Mouse (Mus musculus) T-helper 17 cell (primary cell): Measurements from ENCODE around the gene Slc22a4.

ENCODE experiments used
- in situ Hi-C, 2 experiments: fragments of 300-600 bp; cut with MboI, MseI; formaldehyde crosslinking; loops; 1 replicate in 1 of 2; 2 replicates in 1 of 2; pipeline ENCODE4 v1.15.1; 2025; ENCODE audit warnings: high pct_unique_total_duplicates in 2 of 2

Gene Slc22a4

GRCm38 (mm10) chr11:54028044-54028951 is at the start of gene Slc22a4:
Slc22a4 (minus strand) TSS chr11:54028090.
- in situ Hi-C loops = no loop called here

GRCm38 (mm10) chr11:54076101-54076500 is 48.2 kb upstream of the Slc22a4 start:
- in situ Hi-C loops = no loop called here

DNA sequence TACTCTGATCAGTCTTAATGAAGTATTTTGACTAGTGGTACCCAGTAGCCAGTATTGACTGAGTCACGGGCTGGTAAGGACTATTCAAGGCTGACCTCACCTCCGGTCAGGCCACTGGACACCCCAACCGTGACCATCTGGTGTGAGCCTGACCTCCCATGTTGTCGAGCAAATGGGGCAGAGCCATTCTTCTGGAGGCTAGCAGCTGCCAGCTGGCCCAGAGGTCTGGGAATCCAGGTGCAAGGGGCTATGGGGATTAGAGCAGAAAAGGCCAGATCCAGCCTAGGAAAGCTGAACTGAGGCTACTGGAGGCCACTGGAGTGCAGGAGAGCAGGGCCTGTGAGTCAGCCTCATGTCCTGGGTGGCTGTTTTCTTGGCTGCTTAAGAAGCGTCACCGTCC is 47.5 kb upstream of the Slc22a4 start:
- in situ Hi-C loops = no loop called here

DNA sequence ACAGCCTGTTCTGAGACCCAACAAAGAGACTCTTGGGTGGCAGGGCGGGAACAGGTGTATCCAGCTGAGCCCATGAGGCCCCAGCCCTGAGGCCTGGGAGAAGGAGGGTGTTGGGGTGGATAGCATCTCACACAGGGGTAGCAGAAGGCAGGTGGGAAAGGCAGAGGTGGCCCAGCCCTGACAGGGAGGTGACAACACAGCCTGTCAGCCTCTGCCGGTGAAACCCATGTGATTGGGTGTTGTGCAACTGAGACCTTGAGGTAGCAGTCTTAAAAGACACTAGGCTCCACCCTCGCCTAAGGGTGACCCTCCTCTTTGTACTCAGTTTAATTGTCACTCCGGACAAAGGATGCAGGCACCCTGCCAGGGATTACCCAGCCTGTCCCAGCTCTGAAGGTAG is 45.4 kb upstream of the Slc22a4 start:
- in situ Hi-C loops = no loop called here

GRCm38 (mm10) chr11:54071726-54072445 is 44.0 kb upstream of the Slc22a4 start:
- in situ Hi-C loops = no loop called here

GRCm38 (mm10) chr11:54068520-54069371 is 40.9 kb upstream of the Slc22a4 start, which contains the start of gene Pdlim4:
Pdlim4 (minus strand) TSS chr11:54069014.
- in situ Hi-C loops = no loop called here

- in situ Hi-C loops = no loop called here
These were observed 40.2 kb upstream of the Slc22a4 start for GRCm38 (mm10) chr11:54067996-54068519.

GRCm38 (mm10) chr11:54067318-54067995 is 39.6 kb upstream of the Slc22a4 start:
- in situ Hi-C loops = no loop called here

DNA sequence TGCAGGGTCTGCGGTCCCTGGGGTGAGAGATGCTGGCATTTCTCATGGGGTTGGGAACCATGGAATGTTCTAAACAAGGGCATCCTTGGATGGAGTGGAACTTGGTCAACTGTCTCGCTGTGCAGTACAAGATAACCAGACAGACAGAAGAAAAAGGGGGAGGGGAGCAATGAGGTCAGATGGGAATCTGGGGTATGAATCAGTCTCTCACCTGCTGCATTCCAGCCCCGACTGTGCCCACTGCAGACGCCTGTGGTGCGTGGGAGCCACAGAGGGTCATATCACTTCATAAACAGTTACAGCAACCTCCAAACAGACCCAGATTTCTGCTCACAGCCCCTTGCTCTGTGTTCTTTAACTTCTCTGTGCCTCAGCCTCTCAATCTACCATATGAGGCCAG is 38.5 kb upstream of the Slc22a4 start:
- in situ Hi-C loops = no loop called here

GRCm38 (mm10) chr11:54065915-54066178 is 38.0 kb upstream of the Slc22a4 start:
- in situ Hi-C loops = no loop called here

DNA sequence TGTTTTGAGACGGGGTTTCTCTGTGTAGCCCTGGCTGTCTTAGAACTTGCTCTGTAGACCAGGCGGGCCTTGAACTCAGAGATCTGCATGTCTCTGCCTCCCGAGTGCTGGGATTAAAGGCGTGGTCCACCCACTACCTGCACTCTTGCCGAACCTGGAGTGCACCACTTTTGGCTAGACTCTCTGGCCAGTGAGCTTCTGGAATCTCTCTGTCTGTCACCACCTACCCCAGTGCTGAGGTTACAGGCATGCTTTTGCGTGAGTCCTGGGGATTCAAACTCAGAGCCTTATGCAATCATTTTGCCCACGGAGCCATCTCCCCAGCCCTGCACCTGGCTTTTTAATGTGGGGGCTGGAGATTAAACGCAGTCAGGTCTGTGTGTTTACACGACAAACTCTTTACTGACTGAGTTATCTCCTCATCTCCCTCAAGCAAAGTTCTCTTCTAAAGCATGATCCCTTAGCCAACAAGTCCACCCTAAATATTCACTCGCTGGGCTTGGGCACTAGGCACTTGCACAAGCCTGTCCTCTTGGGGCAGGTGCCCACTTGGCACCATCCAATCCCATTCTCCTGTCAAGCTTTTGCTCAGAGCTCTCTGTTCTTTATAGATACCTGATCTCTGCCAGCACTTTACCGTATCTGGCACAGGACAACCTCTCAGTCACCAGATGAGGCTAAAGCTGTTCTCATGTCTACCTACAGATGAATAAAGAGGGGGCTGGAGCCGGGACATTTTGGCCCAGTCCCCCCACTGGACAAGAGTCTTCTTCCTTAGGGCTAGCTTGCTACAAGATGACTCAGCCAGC is 37.4 kb upstream of the Slc22a4 start:
- in situ Hi-C loops = no loop called here

DNA sequence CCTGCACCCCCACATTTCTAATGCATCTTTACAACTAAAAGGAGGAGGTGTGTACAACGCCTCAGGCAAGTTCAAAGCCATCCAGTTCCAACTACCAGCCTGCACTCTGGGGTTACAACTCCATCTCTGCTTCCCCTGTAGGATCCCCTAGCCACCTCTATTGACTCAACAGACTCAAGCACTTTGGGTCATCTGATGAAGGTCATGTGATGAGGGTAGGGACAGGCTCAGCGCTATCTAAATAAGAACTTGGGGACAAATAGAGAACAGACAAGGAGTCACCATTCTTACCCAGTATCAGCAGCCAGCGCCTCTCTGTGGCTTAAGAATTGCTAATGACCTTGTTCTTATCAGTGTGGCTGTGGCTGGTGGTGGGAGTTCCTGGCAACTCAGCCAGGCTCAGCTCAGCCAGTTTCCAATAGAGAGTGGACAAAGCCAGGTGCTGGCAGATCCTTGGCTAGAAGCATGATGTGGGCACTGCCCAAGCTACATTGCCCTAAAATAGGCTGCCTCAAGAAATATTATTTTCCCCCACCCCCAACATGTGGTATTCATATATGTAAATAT is 36.6 kb upstream of the Slc22a4 start:
- in situ Hi-C loops = no loop called here

- in situ Hi-C loops = no loop called here
These were observed 35.5 kb upstream of the Slc22a4 start for GRCm38 (mm10) chr11:54063472-54063775.

DNA sequence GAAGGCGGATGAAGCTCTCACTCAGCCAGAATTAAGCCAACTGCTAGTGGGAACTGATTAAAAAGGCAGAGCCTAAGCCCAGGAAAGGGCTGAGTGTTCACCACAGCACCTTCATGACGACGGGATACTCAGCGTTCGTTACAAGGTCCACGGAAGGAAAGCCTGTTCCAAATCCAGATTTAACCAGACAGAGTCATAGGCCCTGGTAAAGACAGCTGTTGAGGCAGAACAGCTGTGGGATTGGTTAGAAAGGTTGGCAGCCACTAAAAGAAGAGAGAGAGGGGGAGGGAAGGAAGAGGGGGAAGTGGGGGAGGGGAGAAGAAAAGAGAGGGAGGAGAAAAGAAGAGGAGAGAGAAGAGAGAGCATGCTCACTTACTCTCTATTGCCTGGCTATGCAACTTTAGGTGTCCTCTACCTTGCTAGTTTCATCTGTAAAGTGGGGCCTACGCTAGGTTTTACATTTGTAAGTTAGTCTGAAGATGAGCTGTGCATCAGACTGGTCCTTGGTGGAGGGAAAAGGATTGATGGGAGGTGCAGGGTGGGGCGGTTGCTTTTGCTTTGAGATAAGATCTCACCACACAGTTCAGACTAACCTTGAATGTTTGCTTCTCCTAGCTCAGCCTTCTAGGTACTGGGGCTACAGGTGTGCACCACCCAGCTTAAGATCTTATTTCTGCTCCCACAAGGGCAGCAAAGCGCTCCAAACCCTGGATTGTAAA is 35.0 kb upstream of the Slc22a4 start:
- in situ Hi-C loops = no loop called here

DNA sequence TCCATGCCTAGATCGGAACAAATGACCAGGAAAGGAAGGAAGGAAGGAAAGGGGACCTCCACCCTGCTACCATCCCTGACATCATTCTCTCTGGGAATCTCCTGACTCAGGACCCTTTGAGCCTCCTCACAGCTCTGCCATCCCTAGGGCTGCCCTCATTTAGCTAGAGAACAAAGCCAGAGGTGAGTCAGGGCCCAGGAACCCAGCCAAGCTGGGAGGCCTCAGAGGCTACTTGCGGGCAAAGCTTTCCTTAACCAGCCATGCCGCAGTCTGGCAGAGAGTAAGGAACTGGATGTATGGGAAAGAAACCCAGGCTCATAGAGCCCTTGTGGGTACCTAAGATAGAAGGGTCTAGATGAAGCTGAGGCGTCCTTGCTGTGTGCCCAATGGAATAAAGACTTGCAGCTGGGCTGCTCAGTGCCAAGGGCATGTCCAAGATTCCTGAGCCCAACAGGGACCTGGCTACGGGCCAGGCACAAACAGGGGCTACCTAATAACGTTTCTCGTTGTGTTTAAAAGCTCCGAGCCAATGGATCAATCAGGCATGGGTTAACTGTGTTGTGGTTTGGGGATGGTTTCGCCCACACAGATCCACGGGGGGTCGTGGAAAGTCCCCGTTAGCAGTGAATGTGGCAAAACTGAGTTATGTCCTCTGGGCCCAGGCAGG is 34.3 kb upstream of the Slc22a4 start:
- in situ Hi-C loops = no loop called here

DNA sequence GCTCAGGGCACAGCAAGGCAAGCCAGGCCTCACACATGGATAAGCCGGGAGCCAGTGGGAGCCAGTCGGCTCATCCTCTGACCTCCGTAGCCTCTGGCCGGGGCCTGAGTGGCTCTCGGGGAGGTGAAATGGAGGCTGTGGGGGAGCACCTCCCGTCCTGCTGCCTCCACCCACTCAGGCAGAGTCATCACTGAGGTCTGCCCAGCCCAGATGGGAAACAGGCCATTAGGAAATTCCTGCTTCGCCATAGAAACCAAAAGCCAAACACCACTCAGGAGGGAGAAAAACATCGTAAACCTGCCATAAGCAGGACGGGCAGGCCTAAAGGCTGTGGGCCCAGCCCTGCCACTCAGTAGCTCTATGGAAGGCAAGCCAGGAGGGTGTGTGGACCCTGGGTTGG is 32.4 kb upstream of the Slc22a4 start:
- in situ Hi-C loops = no loop called here

GRCm38 (mm10) chr11:54059526-54059925 is 31.6 kb upstream of the Slc22a4 start:
- in situ Hi-C loops = loop anchor here (5.0 kb wide), 1 partner anchor 57 kb away; no protein-coding TSS in a partner anchor

DNA sequence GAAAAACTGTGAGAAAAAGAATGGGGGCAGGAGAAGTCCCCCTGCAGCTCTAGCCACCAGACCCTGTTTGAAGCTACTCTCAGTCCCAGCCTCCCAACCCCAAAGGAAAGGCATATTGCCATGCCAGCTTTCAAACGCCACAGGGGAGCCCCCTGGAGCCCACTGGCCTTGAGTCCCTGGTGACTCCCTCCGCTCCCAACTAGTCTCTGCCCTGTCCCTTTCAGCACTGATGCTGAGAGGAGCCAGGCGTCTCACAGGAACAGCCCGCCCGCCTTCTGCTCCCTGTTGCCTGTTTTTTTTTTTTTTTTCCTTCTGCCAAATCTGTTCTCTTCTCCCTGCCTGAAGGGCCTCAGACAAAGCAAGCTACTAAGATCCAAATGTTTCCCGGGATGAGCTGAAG is 30.8 kb upstream of the Slc22a4 start:
- in situ Hi-C loops = loop anchor here (5.0 kb wide), 1 partner anchor 56 kb away; no protein-coding TSS in a partner anchor
